In the genomic region with DNA sequence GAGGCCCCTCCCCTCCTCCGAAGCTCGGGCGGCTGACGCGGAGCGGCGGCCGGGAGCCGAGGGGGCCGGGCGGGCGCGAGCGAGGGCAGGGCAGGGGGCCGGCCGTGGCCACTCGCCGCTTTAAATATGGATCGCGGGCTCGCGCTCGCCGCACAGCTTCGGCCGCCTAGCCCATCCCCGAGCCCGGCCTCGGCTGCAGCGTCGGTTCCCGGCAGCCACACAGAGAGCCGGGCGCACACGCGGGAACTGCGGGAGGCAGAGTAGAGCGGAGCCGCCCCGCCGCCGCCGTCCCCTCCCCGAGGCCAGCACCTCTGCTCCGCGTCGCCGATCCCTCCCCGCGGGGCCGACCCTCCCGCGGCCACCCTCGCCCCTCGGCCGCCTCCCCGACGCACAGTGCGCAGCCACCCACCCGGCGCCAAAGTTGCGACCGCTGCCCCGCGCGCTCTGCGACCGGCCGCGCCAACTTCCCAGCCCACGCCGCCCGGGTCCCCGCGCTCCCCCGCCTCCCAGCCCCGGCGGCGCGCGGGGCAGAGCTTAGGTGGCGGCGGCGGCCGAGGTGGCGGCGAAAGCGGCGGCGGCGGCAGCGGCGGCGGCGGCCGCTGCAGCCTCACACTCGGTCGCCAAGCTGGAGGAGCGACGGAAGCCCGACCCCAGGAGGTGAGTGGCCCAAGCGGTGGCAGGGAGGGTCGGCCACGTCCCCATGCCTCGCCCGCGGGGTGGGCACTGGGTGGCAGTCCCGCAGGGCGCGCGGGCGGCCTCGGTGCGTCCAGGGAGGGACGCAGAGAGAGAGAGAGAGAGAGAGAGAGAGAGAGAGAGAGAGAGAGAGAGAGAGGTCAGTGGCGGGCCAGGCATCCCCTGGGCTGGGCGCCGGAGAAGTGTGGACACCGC, we compare ENCODE assay signal across 9 mouse cellular contexts. TPM values are rescaled to one million over a fixed set of nuclear protein-coding genes. Genes with fewer than 3 reads are reported as not detected.
DNase-seq lines count a peak whose midpoint lies in the region; ATAC-seq and TF ChIP-seq lines count a peak whose summit lies in the region.
"Had no signal": no experiment of that assay in that cellular context is flagged by ENCODE, and none has a peak within 500 bp of the region (broad histone marks: within the 10 kb centered on the region; RNA-seq: fewer than 3 reads in every experiment).

Gene Slc4a4, plus strand, starts transcription at position 151 of the 888 bp plus-strand sequence.

- peak in 1 of 2 experiments; percentile 34 for DNase-seq in layer of hippocampus, adult 2 months (ENCODE audit: low spot score in 2 of 2)
- no peak for DNase-seq in layer of hippocampus, adult 9-11 months
- DNase-seq in embryo, embryonic 10 days (ENCODE audit: low spot score), result peak; percentile 68
- peak; percentile 64 for DNase-seq in heart, adult 18-20 months
- peak; percentile 58 for DNase-seq in kidney, adult 18-20 months
- peak; percentile 57 for DNase-seq in liver, embryonic 11.5 days (ENCODE audit: low spot score)
- DNase-seq in neural tube, embryonic 10.5 days (ENCODE audit: extremely low spot score, low spot score), result peak; percentile 74
- DNase-seq in urinary bladder, postnatal 36 days (ENCODE audit: low spot score in 2 of 2), result peak; percentile 26 to 55

- H3K9ac ChIP-seq in liver, embryonic 11.5 days (ENCODE audit: low read depth, low read length), result peak within 1 kb of the TSS; percentile 61

- peak; percentile 79 for ATAC-seq in liver, embryonic 11.5 days (replicated peaks; ENCODE audit: low FRiP score)

- H3K27ac ChIP-seq in layer of hippocampus, adult 2 months, result peak within 1 kb of the TSS; percentile 92
- peak within 1 kb of the TSS; percentile 28; the same call in 1 of the 2 replicates for H3K27ac ChIP-seq in liver, embryonic 11.5 days (ENCODE audit: low read depth, low read length)

- H3K4me3 ChIP-seq in layer of hippocampus, adult 2 months, result peak within 1 kb of the TSS; percentile 72
- H3K4me3 ChIP-seq in liver, embryonic 11.5 days (ENCODE audit: low read depth, low read length), result peak within 1 kb of the TSS; percentile 71

- WGBS in liver, embryonic 11.5 days, result under 1% methylated on average over 88 of the region's 119 CpGs

- no peak for TF ChIP-seq CTCF in layer of hippocampus, adult 2 months (conservative IDR thresholded peaks at IDR 0.05)

- H3K9me3 ChIP-seq in liver, embryonic 11.5 days (ENCODE audit: control insufficient read depth, low read length), result no peaks in the 10 kb centered on the region

- peaks cover 38% of the 10 kb centered on the region for H3K27me3 ChIP-seq in liver, embryonic 11.5 days (replicated peaks; ENCODE audit: control insufficient read depth, insufficient read depth, low read length)
- H3K27me3 ChIP-seq: CH12.LX had no signal

- no peaks in the 10 kb centered on the region for H3K36me3 ChIP-seq in liver, embryonic 11.5 days (ENCODE audit: control insufficient read depth, insufficient read depth, low read length)

- no peaks in the 10 kb centered on the region for H3K4me1 ChIP-seq in liver, embryonic 11.5 days (replicated peaks; ENCODE audit: control insufficient read depth, insufficient read depth, low read length)

- peak within 1 kb of the TSS; percentile 86 for H3K4me2 ChIP-seq in liver, embryonic 11.5 days

RNA-seq across cellular contexts. Expression of gene Slc4a4, which starts in this region (rescaled TPM):
- 100 to 1,000 TPM; 154 to 161 TPM for total RNA-seq in layer of hippocampus, adult 2 months (2021)
- 10 to 100 TPM; 24.6 to 33.0 TPM for total RNA-seq in heart, adult 18-20 months (2021)
- 1.2 and 1.5 TPM in 2 replicates for polyA plus RNA-seq in liver, embryonic 11.5 days (2014; fragmentation: Nextera tagmentation; extraction: Ambion mirVana)
- total RNA-seq: CH12.LX had no signal

Comparison
In these comparisons a context has a peak if more than half of its experiments do, and no peak if none do; other contexts are left out.
1. RNA of gene Slc4a4 (total RNA-seq): 154 to 161 TPM in layer of hippocampus, adult 2 months; 24.6 to 33.0 TPM in heart, adult 18-20 months; every median in the first group is over 4 times any median in the second.